In genomic region chr13:24065536-24065935, GRCm38 (mm10) we compare ENCODE assay signal across 26 mouse cellular contexts.
"Had no signal": no experiment of that assay in that cellular context is flagged by ENCODE, and none has a peak within 500 bp of the region (broad histone marks: within the 10 kb centered on the region; RNA-seq: fewer than 3 reads in every experiment).

No protein-coding gene starts in this region.

- H3K9me3 ChIP-seq: heart, embryonic 13.5 days; heart, embryonic 15.5 days; hindbrain, embryonic 13.5 days; hindbrain, embryonic 15.5 days; kidney, embryonic 15.5 days; limb, embryonic 13.5 days; limb, embryonic 15.5 days; liver, embryonic 12.5 days had no signal

- DNase-seq: gastrocnemius, adult 2 months; gastrocnemius, postnatal 10 days; gastrocnemius, postnatal 25 days; heart, adult 11 months; heart, adult 2 months; heart, postnatal 14 days; kidney, adult 11 months; kidney, adult 2 months; kidney, adult 9 months; kidney, postnatal 14 days; kidney, postnatal 36 days; layer of hippocampus, adult 9-11 months; layer of hippocampus, postnatal 36 days; left cerebral cortex, postnatal 4 days had no signal

- H3K27me3 ChIP-seq: heart, embryonic 13.5 days; heart, embryonic 15.5 days; hindbrain, embryonic 13.5 days; hindbrain, embryonic 15.5 days; kidney, embryonic 15.5 days; limb, embryonic 13.5 days; limb, embryonic 15.5 days; liver, embryonic 12.5 days had no signal

- H3K27ac ChIP-seq: gastrocnemius, adult 2 months; heart, adult 2 months; heart, embryonic 13.5 days; heart, embryonic 15.5 days; hindbrain, embryonic 13.5 days; hindbrain, embryonic 15.5 days; hindbrain, postnatal 0 days; kidney, embryonic 15.5 days; kidney, postnatal 0 days; limb, embryonic 13.5 days; limb, embryonic 15.5 days; liver, embryonic 12.5 days; liver, embryonic 14.5 days had no signal

- ATAC-seq: hindbrain, postnatal 0 days; intestine, embryonic 16.5 days; liver, embryonic 12.5 days had no signal

- H3K36me3 ChIP-seq: heart, embryonic 13.5 days; heart, embryonic 15.5 days; liver, embryonic 12.5 days had no signal

- H3K4me3 ChIP-seq: gastrocnemius, adult 2 months; heart, adult 2 months; heart, embryonic 13.5 days; heart, embryonic 15.5 days; hindbrain, embryonic 13.5 days; hindbrain, embryonic 15.5 days; kidney, embryonic 15.5 days; limb, embryonic 13.5 days; limb, embryonic 15.5 days; liver, embryonic 12.5 days had no signal

- H3K4me1 ChIP-seq: heart, embryonic 13.5 days; heart, embryonic 15.5 days; hindbrain, embryonic 13.5 days; hindbrain, embryonic 15.5 days; kidney, embryonic 15.5 days; liver, embryonic 12.5 days had no signal
